Mouse (Mus musculus): ENCODE data around the gene Inka1. TPM values are rescaled to one million over a fixed set of nuclear protein-coding genes. Genes with fewer than 3 reads are reported as not detected.
A peak's percentile ranks its signal among the peaks of the same experiment; 100 is the strongest.

Inka1 gene
- polyA plus RNA-seq, 1 experiment from 2014 or later, result 74.8 TPM

- Histone ChIP-seq H3K4me3 (ENCODE audit: low read depth, low read length) (no peak overlapping the region), H3K9me3 (ENCODE audit: control insufficient read depth, low read length) (no peaks in the 10 kb centered on the region), H3K4me1 (replicated peaks; ENCODE audit: control insufficient read depth, insufficient read depth, low read length) (peaks cover 65% of the 10 kb centered on the region), H3K27ac (ENCODE audit: low read depth, low read length) (0 out of 2 replicates have a peak overlapping the region, but pooled peaks have one; percentile 17), H3K36me3 (ENCODE audit: control insufficient read depth, insufficient read depth, low read length) (peaks cover 17% of the 10 kb centered on the region), H3K4me2 (no peak overlapping the region), H3K9ac (ENCODE audit: low read depth, low read length) (no peak overlapping the region), H3K27me3 (replicated peaks; ENCODE audit: control insufficient read depth, insufficient read depth, low read length) (no peaks in the 10 kb centered on the region)
- WGBS, result 92% methylated on average over 12 of the region's 12 CpGs
- DNase-seq (ENCODE audit: low spot score) (no peak), ATAC-seq (replicated peaks; ENCODE audit: low FRiP score) (no peak)
These were observed 6.9 kb downstream of the Inka1 start for GRCm38 (mm10) chr9:107978815-107979214.

DNA sequence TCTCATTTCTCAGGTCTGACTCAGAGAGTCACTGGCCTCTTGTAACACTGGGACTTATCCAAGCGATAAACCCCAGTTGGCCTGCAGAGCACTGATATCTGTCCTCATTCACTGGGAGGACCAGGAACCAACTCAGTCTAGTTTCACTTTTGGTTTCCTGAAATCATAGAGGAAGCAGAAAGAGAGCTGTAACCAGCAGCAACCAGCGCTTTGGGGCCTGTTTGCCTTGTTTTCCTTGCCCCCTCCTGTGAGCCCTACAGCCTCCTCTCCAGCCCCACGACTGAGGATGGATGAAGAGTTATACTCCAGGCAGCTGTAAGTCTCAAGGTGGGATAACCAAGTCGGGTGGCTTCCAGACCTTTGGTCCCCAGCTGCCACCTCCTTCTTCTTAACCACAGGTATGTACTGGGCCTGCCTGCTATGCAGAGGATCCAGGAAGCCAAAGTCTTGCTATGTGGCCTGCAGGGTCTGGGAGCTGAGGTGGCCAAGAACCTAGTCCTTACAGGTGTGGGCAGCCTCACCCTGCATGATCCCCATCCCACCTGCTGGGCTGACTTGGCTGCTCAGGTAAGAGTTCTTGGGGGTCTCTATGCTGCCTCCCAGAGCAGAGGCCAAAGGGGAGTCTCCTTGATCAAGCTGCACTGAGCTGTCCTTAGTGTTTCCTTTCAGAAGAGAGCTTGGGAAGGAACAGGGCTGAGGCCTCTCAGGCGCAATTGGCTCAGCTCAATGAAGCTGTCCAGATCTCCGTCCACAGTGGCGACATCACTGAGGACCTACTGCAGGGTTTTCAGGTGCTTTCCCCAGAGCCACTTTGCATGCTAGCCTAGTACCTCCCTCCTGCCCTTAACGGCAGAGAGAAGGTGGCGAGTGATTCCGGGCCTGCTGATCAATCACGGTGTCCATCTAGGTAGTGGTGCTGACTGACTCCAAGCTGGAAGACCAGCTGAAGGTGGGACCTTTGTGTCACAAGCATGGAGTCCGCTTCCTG is 10.0 kb downstream of the Inka1 start, which contains the start of gene Uba7:
TSS of gene Uba7 (plus strand) at position 107 of the 988 bp plus-strand sequence.
- H3K4me1 ChIP-seq (replicated peaks; ENCODE audit: control insufficient read depth, insufficient read depth, low read length), result peaks cover 64% of the 10 kb centered on the region
- ATAC-seq (replicated peaks; ENCODE audit: low FRiP score) (peak; percentile 84), DNase-seq (ENCODE audit: low spot score) (peak; percentile 55)
- H3K27ac ChIP-seq (ENCODE audit: low read depth, low read length), result peak within 1 kb of the TSS; percentile 95
- H3K36me3 ChIP-seq (ENCODE audit: control insufficient read depth, insufficient read depth, low read length), result peaks cover 12% of the 10 kb centered on the region
- H3K4me3 ChIP-seq (ENCODE audit: low read depth, low read length), result peak within 1 kb of the TSS; percentile 60
- H3K9ac ChIP-seq (ENCODE audit: low read depth, low read length), result peak within 1 kb of the TSS; percentile 77
- H3K4me2 ChIP-seq, result peak within 1 kb of the TSS; percentile 96
- 53% methylated on average over 12 of the region's 12 CpGs for WGBS
- no peaks in the 10 kb centered on the region for H3K9me3 ChIP-seq (ENCODE audit: control insufficient read depth, low read length)
- no peaks in the 10 kb centered on the region for H3K27me3 ChIP-seq (replicated peaks; ENCODE audit: control insufficient read depth, insufficient read depth, low read length)

GRCm38 (mm10) chr9:107974491-107975171 is 11.0 kb downstream of the Inka1 start:
- Histone ChIP-seq H3K9ac (ENCODE audit: low read depth, low read length) (peak overlapping the region; percentile 77; the same call in 1 of the 2 replicates), H3K4me3 (ENCODE audit: low read depth, low read length) (peak overlapping the region; percentile 60), H3K4me1 (replicated peaks; ENCODE audit: control insufficient read depth, insufficient read depth, low read length) (peaks cover 57% of the 10 kb centered on the region), H3K4me2 (peak overlapping the region; percentile 96), H3K9me3 (ENCODE audit: control insufficient read depth, low read length) (no peaks in the 10 kb centered on the region), H3K27ac (ENCODE audit: low read depth, low read length) (peak overlapping the region; percentile 95), H3K36me3 (ENCODE audit: control insufficient read depth, insufficient read depth, low read length) (peaks cover 10% of the 10 kb centered on the region), H3K27me3 (replicated peaks; ENCODE audit: control insufficient read depth, insufficient read depth, low read length) (no peaks in the 10 kb centered on the region)
- DNase-seq (ENCODE audit: low spot score) (peak; percentile 53), ATAC-seq (replicated peaks; ENCODE audit: low FRiP score) (peak; percentile 79)
- WGBS, result 37% methylated on average over 10 of the region's 10 CpGs

GRCm38 (mm10) chr9:107971690-107972541 is 13.8 kb downstream of the Inka1 start:
- Histone ChIP-seq H3K4me3 (ENCODE audit: low read depth, low read length) (0 out of 2 replicates have a peak overlapping the region, but pooled peaks have one; percentile 21), H3K9me3 (ENCODE audit: control insufficient read depth, low read length) (no peaks in the 10 kb centered on the region), H3K4me1 (replicated peaks; ENCODE audit: control insufficient read depth, insufficient read depth, low read length) (peaks cover 52% of the 10 kb centered on the region), H3K27ac (ENCODE audit: low read depth, low read length) (peak overlapping the region; percentile 95), H3K36me3 (ENCODE audit: control insufficient read depth, insufficient read depth, low read length) (peaks cover 11% of the 10 kb centered on the region; the same call in 1 of the 2 replicates), H3K4me2 (peak overlapping the region; percentile 49), H3K9ac (ENCODE audit: low read depth, low read length) (peak overlapping the region; percentile 52), H3K27me3 (replicated peaks; ENCODE audit: control insufficient read depth, insufficient read depth, low read length) (no peaks in the 10 kb centered on the region)
- peak; percentile 68 for DNase-seq (ENCODE audit: low spot score)
- ATAC-seq (replicated peaks; ENCODE audit: low FRiP score), result peak; percentile 83
- 33% methylated on average over 8 of the region's 8 CpGs for WGBS

- 88% methylated on average over 5 of the region's 5 CpGs for WGBS
- Histone ChIP-seq H3K4me1 (replicated peaks; ENCODE audit: control insufficient read depth, insufficient read depth, low read length) (peaks cover 41% of the 10 kb centered on the region), H3K36me3 (ENCODE audit: control insufficient read depth, insufficient read depth, low read length) (peaks cover 11% of the 10 kb centered on the region; the same call in 1 of the 2 replicates), H3K9ac (ENCODE audit: low read depth, low read length) (no peak overlapping the region), H3K27ac (ENCODE audit: low read depth, low read length) (peak overlapping the region; percentile 95; the same call in 1 of the 2 replicates), H3K4me2 (no peak overlapping the region), H3K9me3 (ENCODE audit: control insufficient read depth, low read length) (no peaks in the 10 kb centered on the region), H3K27me3 (replicated peaks; ENCODE audit: control insufficient read depth, insufficient read depth, low read length) (no peaks in the 10 kb centered on the region), H3K4me3 (ENCODE audit: low read depth, low read length) (no peak overlapping the region)
- no peak for DNase-seq (ENCODE audit: low spot score)
- no peak for ATAC-seq (replicated peaks; ENCODE audit: low FRiP score)
These were observed 15.4 kb downstream of the Inka1 start for GRCm38 (mm10) chr9:107970311-107970710.

DNA sequence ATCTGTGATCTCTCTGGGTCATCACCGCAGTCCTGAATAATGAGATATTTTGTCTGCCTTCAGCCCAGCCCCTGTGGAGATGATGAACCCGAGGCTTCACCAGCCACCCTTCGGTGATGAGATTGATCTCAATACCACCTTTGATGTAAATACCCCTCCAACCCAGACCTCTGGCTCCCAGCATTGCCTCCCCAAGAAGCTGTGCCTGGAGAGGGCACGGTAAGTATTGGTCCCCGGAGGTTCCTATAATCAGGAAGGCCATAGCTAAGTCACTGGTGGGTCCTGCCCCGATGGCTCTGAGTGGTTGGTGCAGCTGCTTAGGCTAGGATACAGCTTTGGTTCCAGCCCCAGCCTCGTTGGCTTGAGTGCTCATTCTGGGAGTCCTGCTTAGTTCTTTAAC is 17.1 kb downstream of the Inka1 start:
- H3K27me3 ChIP-seq (replicated peaks; ENCODE audit: control insufficient read depth, insufficient read depth, low read length), result no peaks in the 10 kb centered on the region
- 86% methylated on average over 7 of the region's 7 CpGs for WGBS
- peaks cover 35% of the 10 kb centered on the region for H3K4me1 ChIP-seq (replicated peaks; ENCODE audit: control insufficient read depth, insufficient read depth, low read length)
- no peak overlapping the region for H3K4me2 ChIP-seq
- H3K9ac ChIP-seq (ENCODE audit: low read depth, low read length), result no peak overlapping the region
- no peak overlapping the region for H3K4me3 ChIP-seq (ENCODE audit: low read depth, low read length)
- no peak overlapping the region for H3K27ac ChIP-seq (ENCODE audit: low read depth, low read length)
- H3K9me3 ChIP-seq (ENCODE audit: control insufficient read depth, low read length), result no peaks in the 10 kb centered on the region
- no peak for DNase-seq (ENCODE audit: low spot score)
- peaks cover 11% of the 10 kb centered on the region; the same call in 1 of the 2 replicates for H3K36me3 ChIP-seq (ENCODE audit: control insufficient read depth, insufficient read depth, low read length)
- no peak for ATAC-seq (replicated peaks; ENCODE audit: low FRiP score)

GRCm38 (mm10) chr9:107967437-107967836 is 18.2 kb downstream of the Inka1 start:
- no peak overlapping the region for H3K4me2 ChIP-seq
- no peaks in the 10 kb centered on the region for H3K9me3 ChIP-seq (ENCODE audit: control insufficient read depth, low read length)
- no peak overlapping the region for H3K27ac ChIP-seq (ENCODE audit: low read depth, low read length)
- no peak overlapping the region for H3K4me3 ChIP-seq (ENCODE audit: low read depth, low read length)
- no peaks in the 10 kb centered on the region for H3K27me3 ChIP-seq (replicated peaks; ENCODE audit: control insufficient read depth, insufficient read depth, low read length)
- peaks cover 12% of the 10 kb centered on the region for H3K36me3 ChIP-seq (ENCODE audit: control insufficient read depth, insufficient read depth, low read length)
- ATAC-seq (replicated peaks; ENCODE audit: low FRiP score) (no peak), DNase-seq (ENCODE audit: low spot score) (no peak)
- H3K4me1 ChIP-seq (replicated peaks; ENCODE audit: control insufficient read depth, insufficient read depth, low read length), result peaks cover 24% of the 10 kb centered on the region
- H3K9ac ChIP-seq (ENCODE audit: low read depth, low read length), result no peak overlapping the region
- WGBS, result 90% methylated on average over 6 of the region's 6 CpGs

DNA sequence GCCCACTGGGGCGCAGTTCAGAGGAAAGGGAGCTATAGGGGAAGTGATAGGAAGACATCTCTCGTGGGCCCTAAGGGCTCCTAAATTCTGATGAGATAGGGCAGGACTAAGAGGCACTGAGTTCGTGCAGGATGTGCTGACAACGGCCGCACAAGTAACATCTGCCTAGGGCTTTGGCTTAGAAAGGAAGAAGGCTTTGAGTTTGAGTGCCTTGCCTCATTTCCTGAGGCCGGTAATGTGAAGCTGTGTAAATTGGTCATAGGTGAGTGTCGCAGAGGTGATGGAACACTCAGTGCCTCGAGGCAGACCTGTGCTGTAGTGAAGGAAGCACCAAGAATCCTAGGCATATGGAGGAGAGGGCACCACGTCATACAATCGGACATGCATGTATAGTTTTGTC is 19.0 kb downstream of the Inka1 start:
- Histone ChIP-seq H3K9me3 (ENCODE audit: control insufficient read depth, low read length) (no peaks in the 10 kb centered on the region), H3K4me1 (replicated peaks; ENCODE audit: control insufficient read depth, insufficient read depth, low read length) (peaks cover 17% of the 10 kb centered on the region), H3K9ac (ENCODE audit: low read depth, low read length) (no peak overlapping the region), H3K27me3 (replicated peaks; ENCODE audit: control insufficient read depth, insufficient read depth, low read length) (no peaks in the 10 kb centered on the region), H3K4me2 (no peak overlapping the region), H3K27ac (ENCODE audit: low read depth, low read length) (peak overlapping the region; percentile 5; the same call in 1 of the 2 replicates), H3K36me3 (ENCODE audit: control insufficient read depth, insufficient read depth, low read length) (peaks cover 14% of the 10 kb centered on the region), H3K4me3 (ENCODE audit: low read depth, low read length) (no peak overlapping the region)
- ATAC-seq (replicated peaks; ENCODE audit: low FRiP score) (no peak), DNase-seq (ENCODE audit: low spot score) (no peak)
- 66% methylated on average over 10 of the region's 10 CpGs for WGBS

Data from liver, embryonic 11.5 days (tissue).